Mouse (Mus musculus): Measurements from ENCODE around the gene Slc13a1. TPM values are rescaled to one million over a fixed set of nuclear protein-coding genes. Genes with fewer than 3 reads are reported as not detected.

The Slc13a1 gene
- polyA plus RNA-seq, 1 experiment from 2014 or later, result not detected

GRCm38 (mm10) chr6:24055086-24055485 is 112.8 kb downstream of the Slc13a1 start:
- DNase-seq (ENCODE audit: low spot score) (no peak), ATAC-seq (ENCODE audit: low read depth) (no peak)
- H3K9me3 ChIP-seq (ENCODE audit: control insufficient read depth, low read length), result no peaks in the 10 kb centered on the region
- no peaks in the 10 kb centered on the region for H3K36me3 ChIP-seq (ENCODE audit: control insufficient read depth, insufficient read depth, low read length)
- no peak overlapping the region for H3K27ac ChIP-seq (replicated peaks; ENCODE audit: low read depth, low read length)
- H3K27me3 ChIP-seq (replicated peaks; ENCODE audit: control insufficient read depth, insufficient read depth, low read length), result no peaks in the 10 kb centered on the region
- 79% methylated on average over 4 of the region's 4 CpGs for WGBS
- no peak overlapping the region for H3K4me3 ChIP-seq (ENCODE audit: low read depth, low read length)
- H3K4me1 ChIP-seq (ENCODE audit: control insufficient read depth, insufficient read depth, low read length), result no peaks in the 10 kb centered on the region
- H3K9ac ChIP-seq (ENCODE audit: low read depth, low read length), result no peak overlapping the region
- no peak overlapping the region for H3K4me2 ChIP-seq (ENCODE audit: low read depth, low read length)

- Histone ChIP-seq H3K4me3 (ENCODE audit: low read depth, low read length) (no peak overlapping the region), H3K27me3 (replicated peaks; ENCODE audit: control insufficient read depth, insufficient read depth, low read length) (no peaks in the 10 kb centered on the region), H3K36me3 (ENCODE audit: control insufficient read depth, insufficient read depth, low read length) (no peaks in the 10 kb centered on the region), H3K4me1 (ENCODE audit: control insufficient read depth, insufficient read depth, low read length) (no peaks in the 10 kb centered on the region), H3K27ac (replicated peaks; ENCODE audit: low read depth, low read length) (no peak overlapping the region), H3K9me3 (ENCODE audit: control insufficient read depth, low read length) (no peaks in the 10 kb centered on the region), H3K4me2 (ENCODE audit: low read depth, low read length) (no peak overlapping the region), H3K9ac (ENCODE audit: low read depth, low read length) (no peak overlapping the region)
- ATAC-seq (ENCODE audit: low read depth) (no peak), DNase-seq (ENCODE audit: low spot score) (no peak)
- WGBS, result 87% methylated on average over 9 of the region's 9 CpGs
Observed at GRCm38 (mm10) chr6:24054086-24054710, 113.7 kb downstream of the Slc13a1 start.

- DNase-seq (ENCODE audit: low spot score) (peak; percentile 89), ATAC-seq (ENCODE audit: low read depth) (peak; percentile 80)
- Histone ChIP-seq H3K27me3 (replicated peaks; ENCODE audit: control insufficient read depth, insufficient read depth, low read length) (no peaks in the 10 kb centered on the region), H3K9ac (ENCODE audit: low read depth, low read length) (no peak overlapping the region), H3K9me3 (ENCODE audit: control insufficient read depth, low read length) (no peaks in the 10 kb centered on the region), H3K4me2 (ENCODE audit: low read depth, low read length) (no peak overlapping the region), H3K4me3 (ENCODE audit: low read depth, low read length) (no peak overlapping the region), H3K27ac (replicated peaks; ENCODE audit: low read depth, low read length) (no peak overlapping the region; the same call in 1 of the 2 replicates), H3K36me3 (ENCODE audit: control insufficient read depth, insufficient read depth, low read length) (no peaks in the 10 kb centered on the region), H3K4me1 (ENCODE audit: control insufficient read depth, insufficient read depth, low read length) (no peaks in the 10 kb centered on the region; the same call in 1 of the 2 replicates)
- WGBS, result 30% methylated on average over 7 of the region's 7 CpGs
Observed at GRCm38 (mm10) chr6:24047014-24047770, 120.7 kb downstream of the Slc13a1 start.

GRCm38 (mm10) chr6:24043496-24043895 is 124.4 kb downstream of the Slc13a1 start:
- Histone ChIP-seq H3K27ac (replicated peaks; ENCODE audit: low read depth, low read length) (no peak overlapping the region), H3K36me3 (ENCODE audit: control insufficient read depth, insufficient read depth, low read length) (no peaks in the 10 kb centered on the region), H3K4me1 (ENCODE audit: control insufficient read depth, insufficient read depth, low read length) (no peaks in the 10 kb centered on the region; the same call in 1 of the 2 replicates), H3K9ac (ENCODE audit: low read depth, low read length) (no peak overlapping the region), H3K4me3 (ENCODE audit: low read depth, low read length) (no peak overlapping the region), H3K9me3 (ENCODE audit: control insufficient read depth, low read length) (no peaks in the 10 kb centered on the region), H3K27me3 (replicated peaks; ENCODE audit: control insufficient read depth, insufficient read depth, low read length) (no peaks in the 10 kb centered on the region), H3K4me2 (ENCODE audit: low read depth, low read length) (no peak overlapping the region)
- DNase-seq (ENCODE audit: low spot score) (no peak), ATAC-seq (ENCODE audit: low read depth) (no peak)

Small RNA genes lying within 50 kb of the gene (microRNA-seq; reads per million reads assigned to microRNA genes)
- gene Gm26386 (ENCODE audit: borderline number of aligned reads), result not detected

Other genes starting within 250 kb of the Slc13a1 start
- not detected in 2 replicates for gene Tas2r118, start 198.0 kb downstream of the Slc13a1 start, polyA plus RNA-seq (2014; fragmentation: Nextera tagmentation; extraction: Ambion mirVana)